Mouse (Mus musculus) spleen, adult 2 months (tissue): ENCODE measurements at regions not wholly inside any gene's neighbourhood (a gene's known extent, or its start where the extent isn't known, plus 50 kb on each side); places are given as distances from the start of the nearest gene placed in this dataset.

ENCODE experiments used
- DNase-seq, 2 experiments: peaks; one replicate each; pipeline versions ENCODE4 v3.0.0 to v3.0.0-alpha.2; 2012 to 2021; ENCODE audit warnings: low spot score in 2 of 2, low read depth in 1 of 2
- H3K27ac ChIP-seq: fragments of 200-500 bp; 2 replicates; pipeline ENCODE4 v1.5.1; 2012; ENCODE audit warnings: low read length, inconsistent platforms; ENCODE audit not compliant: insufficient read depth
- H3K27me3 ChIP-seq: fragments of 200-500 bp; 2 replicates; pipeline ENCODE4 v1.6.1; 2012; ENCODE audit warnings: mild to moderate bottlenecking, moderate library complexity, low read length, inconsistent platforms; ENCODE audit not compliant: control insufficient read depth, insufficient read depth
- H3K36me3 ChIP-seq: fragments of 200-500 bp; 2 replicates; pipeline ENCODE4 v1.6.1; 2012; ENCODE audit warnings: mild to moderate bottlenecking, low read length, inconsistent platforms; ENCODE audit not compliant: control insufficient read depth, insufficient read depth
- H3K4me1 ChIP-seq: fragments of 200-500 bp; 2 replicates; pipeline ENCODE4 v1.6.1; 2011; ENCODE audit warnings: inconsistent platforms; ENCODE audit not compliant: control insufficient read depth, insufficient read depth, insufficient read length
- H3K4me3 ChIP-seq: fragments of 200-500 bp; 2 replicates; pipeline ENCODE4 v1.5.1; 2011; ENCODE audit warnings: mild to moderate bottlenecking, inconsistent platforms; ENCODE audit not compliant: insufficient read depth, insufficient read length; ENCODE audit errors: extremely low read depth
- CTCF ChIP-seq: fragments of 200-500 bp; IDR thresholded peaks from 2 replicates; pipeline ENCODE4 v1.5.1; 2011; ENCODE audit warnings: mild to moderate bottlenecking, inconsistent platforms; ENCODE audit not compliant: insufficient read depth, insufficient read length, insufficient replicate concordance; ENCODE audit errors: extremely low read depth
- POLR2A ChIP-seq: fragments of 200-500 bp; IDR thresholded peaks from 2 replicates; pipeline ENCODE4 v1.6.1; 2011; ENCODE audit warnings: low read depth, low read length, inconsistent platforms
- WGBS: fragments of 180-500 bp; shearing (Covaris S2); methylation state at CpG from one replicate; pipeline ENCODE4 v1.1.7; 2018; 5-methylcytosine and 5-hydroxymethylcytosine counted together

DNA sequence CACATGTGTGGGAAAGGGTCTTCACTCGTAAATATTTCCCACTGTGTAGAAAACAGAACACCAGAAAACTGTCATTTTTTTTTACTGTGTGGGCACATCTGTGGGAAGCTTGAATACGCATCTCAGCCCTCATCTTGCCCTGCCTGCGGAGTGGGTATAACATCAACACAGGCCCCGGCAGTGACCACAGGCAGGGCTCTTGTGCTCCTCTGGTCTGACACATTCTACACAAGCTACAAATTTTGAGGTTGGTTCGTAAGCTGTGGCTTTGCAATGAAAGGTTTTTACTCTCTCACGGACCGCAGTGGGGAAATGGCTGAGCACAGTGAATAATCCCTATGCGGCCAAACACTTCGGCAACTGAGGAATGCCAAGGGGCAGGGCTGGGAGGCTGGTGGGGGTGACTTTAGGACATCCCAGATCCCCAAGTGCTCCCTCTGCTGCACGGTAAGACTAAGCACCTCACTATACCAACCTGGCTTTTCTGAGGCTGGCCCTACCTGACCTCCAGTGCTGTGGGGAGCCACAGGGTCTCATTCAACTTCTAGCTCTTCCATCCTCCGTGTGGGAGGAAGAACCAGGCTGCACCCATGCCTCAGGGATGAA, 422.9 kb downstream of the Cd83 start:
- TF ChIP-seq CTCF (no peak), POLR2A (no peak)
- no peaks in the 10 kb centered on the region for H3K36me3 ChIP-seq
- H3K4me1 ChIP-seq, result no peaks in the 10 kb centered on the region
- 82% methylated on average over 11 of the region's 11 CpGs for WGBS
- H3K27ac ChIP-seq, result no peak overlapping the region
- no peaks in the 10 kb centered on the region for H3K27me3 ChIP-seq
- H3K4me3 ChIP-seq, result no peak overlapping the region
- DNase-seq, result no peak

DNA sequence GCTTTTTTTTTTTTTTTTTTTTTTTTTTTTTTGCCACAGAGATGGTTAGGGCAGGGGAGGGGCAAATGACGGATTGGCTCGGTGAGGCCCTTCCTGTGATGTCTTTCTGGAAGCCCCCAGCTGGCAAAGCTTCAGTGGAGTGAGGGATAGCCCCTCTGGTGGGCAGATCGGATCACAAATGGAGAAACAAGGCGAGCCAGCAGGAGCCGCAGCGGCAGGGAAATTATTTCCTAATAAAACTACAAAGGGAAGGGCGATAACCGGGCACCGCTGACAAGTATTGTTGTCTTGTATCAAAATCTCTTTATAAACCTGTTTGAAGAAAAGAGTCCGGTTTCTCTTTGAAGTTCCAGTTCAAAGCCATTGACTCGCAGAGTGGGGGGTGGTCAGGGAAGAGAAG, 424.5 kb downstream of the Cd83 start:
- Histone ChIP-seq H3K36me3 (no peaks in the 10 kb centered on the region), H3K27me3 (no peaks in the 10 kb centered on the region), H3K4me3 (no peak overlapping the region), H3K4me1 (no peaks in the 10 kb centered on the region), H3K27ac (no peak overlapping the region)
- WGBS, result 76% methylated on average over 11 of the region's 11 CpGs
- no peak for DNase-seq
- no peak for TF ChIP-seq POLR2A
- no peak for TF ChIP-seq CTCF

DNA sequence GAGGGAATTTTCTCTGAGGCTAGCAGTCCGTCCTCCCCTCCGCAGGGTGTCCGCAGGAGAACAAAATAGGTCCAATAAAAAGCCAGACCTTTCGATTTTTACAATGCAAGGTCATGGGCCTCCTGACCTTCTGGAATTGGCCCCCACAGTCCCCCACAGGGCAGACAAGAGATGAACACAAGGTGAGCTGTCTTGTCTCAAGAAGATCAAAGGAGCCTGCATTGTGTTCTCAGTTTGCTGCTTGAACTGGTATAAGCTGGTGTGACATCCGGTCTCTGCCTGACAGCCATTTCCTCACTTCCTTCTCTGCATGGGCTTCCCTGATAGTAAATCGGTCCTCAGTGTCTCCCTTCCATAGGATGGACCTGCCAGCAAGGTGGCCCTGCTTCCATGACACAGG, 425.5 kb downstream of the Cd83 start:
- 71% methylated on average over 6 of the region's 6 CpGs for WGBS
- H3K4me1 ChIP-seq, result no peaks in the 10 kb centered on the region
- peak in 1 of 2 experiments; percentile 4 for DNase-seq
- H3K36me3 ChIP-seq, result no peaks in the 10 kb centered on the region
- H3K27me3 ChIP-seq, result no peaks in the 10 kb centered on the region
- H3K27ac ChIP-seq, result no peak overlapping the region
- no peak for TF ChIP-seq CTCF
- no peak for TF ChIP-seq POLR2A
- no peak overlapping the region for H3K4me3 ChIP-seq

DNA sequence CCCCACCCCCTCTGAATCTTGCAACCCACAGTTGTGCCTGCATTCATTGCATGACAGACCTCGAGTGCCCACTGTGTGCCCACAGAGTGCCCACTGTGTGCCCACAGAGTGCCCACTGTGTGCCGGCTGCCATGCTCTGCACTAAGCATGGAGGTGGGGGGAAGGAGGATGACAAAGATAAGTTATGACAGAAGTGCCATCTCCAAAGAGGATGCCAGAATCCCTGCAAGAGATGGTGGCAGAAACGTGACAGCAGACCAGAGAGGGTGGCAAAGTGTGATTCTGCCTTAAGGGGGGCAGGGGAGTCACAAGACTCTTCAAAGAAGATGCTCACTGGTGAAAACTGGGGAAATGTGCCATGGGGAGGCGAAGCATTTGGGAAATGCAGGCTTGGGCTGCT, 427.8 kb downstream of the Cd83 start:
- no peaks in the 10 kb centered on the region for H3K36me3 ChIP-seq
- 83% methylated on average over 4 of the region's 4 CpGs for WGBS
- H3K27me3 ChIP-seq, result no peaks in the 10 kb centered on the region
- no peak overlapping the region for H3K4me3 ChIP-seq
- H3K4me1 ChIP-seq, result no peaks in the 10 kb centered on the region
- TF ChIP-seq CTCF, result no peak
- TF ChIP-seq POLR2A, result no peak
- DNase-seq, result no peak
- H3K27ac ChIP-seq, result no peak overlapping the region

DNA sequence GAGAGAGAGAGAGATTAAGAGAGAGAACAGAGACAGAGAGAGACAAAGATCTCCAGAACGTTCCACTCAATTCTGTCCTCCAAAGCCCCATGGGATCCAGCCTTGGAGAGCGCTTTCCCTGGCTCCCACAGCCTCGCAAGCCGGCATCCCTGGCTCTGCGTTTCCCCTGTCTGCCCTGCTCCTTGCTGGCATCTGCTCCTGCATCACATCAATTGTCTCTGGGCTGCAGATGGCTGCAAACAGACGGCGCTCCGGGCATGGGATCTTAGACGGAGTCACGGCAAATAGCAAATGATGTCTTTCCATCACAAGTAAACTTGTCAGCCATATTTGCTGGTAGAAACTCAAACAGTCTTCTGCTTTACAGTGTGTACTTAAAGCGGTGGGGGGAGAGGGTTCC, 428.4 kb downstream of the Cd83 start:
- TF ChIP-seq POLR2A (no peak), CTCF (no peak)
- WGBS, result 81% methylated on average over 11 of the region's 11 CpGs

DNA sequence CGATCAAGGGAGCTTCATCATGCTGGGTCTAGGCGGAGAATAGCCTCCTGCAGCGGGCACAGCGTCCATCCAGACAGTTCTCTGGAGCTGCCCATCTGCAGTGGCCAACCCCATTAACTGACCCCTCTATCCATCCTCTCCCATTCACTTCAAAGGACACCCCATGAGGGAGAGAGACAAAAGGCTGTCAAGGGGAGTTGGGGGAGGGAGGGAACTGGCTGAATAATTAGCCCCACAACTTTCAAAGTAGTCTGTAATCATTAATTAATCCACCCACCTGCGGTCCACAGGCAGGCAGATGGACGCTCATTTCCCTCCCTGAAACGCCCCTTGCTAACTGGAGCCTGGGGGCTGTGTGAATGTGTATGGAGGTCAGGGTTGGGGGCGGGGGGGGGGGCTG, 433.7 kb downstream of the Cd83 start:
- DNase-seq, result no peak
- no peak overlapping the region for H3K4me3 ChIP-seq
- no peaks in the 10 kb centered on the region for H3K27me3 ChIP-seq
- H3K36me3 ChIP-seq, result no peaks in the 10 kb centered on the region
- H3K27ac ChIP-seq, result no peak overlapping the region
- no peaks in the 10 kb centered on the region for H3K4me1 ChIP-seq
- no peak for TF ChIP-seq POLR2A
- TF ChIP-seq CTCF, result no peak
- 96% methylated on average over 8 of the region's 8 CpGs for WGBS

More for the DNA sequence above, 428.4 kb downstream of the Cd83 start:
- Histone ChIP-seq H3K27ac (no peak overlapping the region), H3K36me3 (no peaks in the 10 kb centered on the region), H3K4me3 (no peak overlapping the region), H3K4me1 (no peaks in the 10 kb centered on the region), H3K27me3 (no peaks in the 10 kb centered on the region)
- DNase-seq, result no peak

DNA sequence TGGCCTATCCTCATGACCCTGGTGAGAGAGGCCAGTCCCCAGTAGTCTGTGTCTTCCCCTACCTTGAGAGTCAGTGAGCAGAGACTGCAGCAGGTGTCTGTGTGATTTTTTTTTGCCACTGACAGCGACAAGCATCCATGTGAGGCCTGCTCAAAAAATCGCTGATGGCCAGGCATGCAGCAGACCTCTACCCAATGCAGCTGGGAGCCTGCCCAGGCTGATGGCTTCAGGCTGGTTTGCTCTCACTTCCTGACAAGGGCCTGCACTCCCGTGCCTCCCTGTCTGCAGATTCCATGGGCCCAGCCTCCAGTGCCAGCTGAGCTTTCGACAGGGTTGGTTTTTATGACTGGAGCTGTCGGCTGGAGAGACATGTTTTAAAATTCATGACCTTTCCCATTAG, 437.1 kb downstream of the Cd83 start:
- DNase-seq, result no peak
- WGBS, result 77% methylated on average over 5 of the region's 5 CpGs
- Histone ChIP-seq H3K27ac (no peak overlapping the region), H3K36me3 (no peaks in the 10 kb centered on the region), H3K27me3 (no peaks in the 10 kb centered on the region), H3K4me3 (no peak overlapping the region), H3K4me1 (no peaks in the 10 kb centered on the region)
- TF ChIP-seq POLR2A (no peak), CTCF (no peak)
